Mouse (Mus musculus): Measurements from ENCODE around the gene Ltk. TPM values are rescaled to one million over a fixed set of nuclear protein-coding genes. Genes with fewer than 3 reads are reported as not detected.
"Not testable (repeated sequence)": the region's sequence is repeated elsewhere in the genome, so short reads cannot be mapped to it uniquely, and the experiment has no call there.

The Ltk gene
- polyA plus RNA-seq, 1 experiment from 2014 or later: 3.3 TPM

- no peaks in the 10 kb centered on the region; the same call in 1 of the 2 replicates for H3K27me3 ChIP-seq (ENCODE audit: control insufficient read depth, insufficient read depth, low read length)
- ATAC-seq (ENCODE audit: insufficient number of reproducible peaks, insufficient read depth, low FRiP score, low read depth): no peak
- H3K4me3 ChIP-seq (ENCODE audit: low read depth, low read length): no peak overlapping the region
- H3K36me3 ChIP-seq (ENCODE audit: control insufficient read depth, insufficient read depth, low read length): peaks cover 15% of the 10 kb centered on the region
- 21% methylated on average over 12 of the region's 12 CpGs for WGBS
- no peak overlapping the region for H3K4me2 ChIP-seq (replicated peaks; ENCODE audit: low read depth, low read length)
- peaks cover 11% of the 10 kb centered on the region; the same call in 1 of the 2 replicates for H3K4me1 ChIP-seq (ENCODE audit: control insufficient read depth, insufficient read depth, low read length)
- no peaks in the 10 kb centered on the region for H3K9me3 ChIP-seq (ENCODE audit: control insufficient read depth, low read depth, low read length)
- H3K27ac ChIP-seq (ENCODE audit: low read length): no peak overlapping the region
- no peak overlapping the region for H3K9ac ChIP-seq (replicated peaks; ENCODE audit: low read depth, low read length)
These were observed 23.1 kb downstream of the Ltk start for GRCm38 (mm10) chr2:119737124-119737523.

- WGBS: 78% methylated on average over 4 of the region's 4 CpGs
- peaks cover 70% of the 10 kb centered on the region for H3K36me3 ChIP-seq (ENCODE audit: control insufficient read depth, insufficient read depth, low read length)
These were observed 29.5 kb downstream of the Ltk start for GRCm38 (mm10) chr2:119730735-119731134.

GRCm38 (mm10) chr2:119727762-119728416, 32.3 kb downstream of the Ltk start:
- 90% methylated on average over 3 of the region's 3 CpGs for WGBS
- Histone ChIP-seq H3K4me1 (ENCODE audit: control insufficient read depth, insufficient read depth, low read length) (no peaks in the 10 kb centered on the region), H3K27me3 (ENCODE audit: control insufficient read depth, insufficient read depth, low read length) (no peaks in the 10 kb centered on the region), H3K9me3 (ENCODE audit: control insufficient read depth, low read depth, low read length) (no peaks in the 10 kb centered on the region), H3K4me2 (replicated peaks; ENCODE audit: low read depth, low read length) (no peak overlapping the region), H3K27ac (ENCODE audit: low read length) (no peak overlapping the region), H3K36me3 (ENCODE audit: control insufficient read depth, insufficient read depth, low read length) (peaks cover 80% of the 10 kb centered on the region), H3K4me3 (ENCODE audit: low read depth, low read length) (no peak overlapping the region), H3K9ac (replicated peaks; ENCODE audit: low read depth, low read length) (no peak overlapping the region)
- ATAC-seq (ENCODE audit: insufficient number of reproducible peaks, insufficient read depth, low FRiP score, low read depth): no peak

More at GRCm38 (mm10) chr2:119730735-119731134, 29.5 kb downstream of the Ltk start:
- Histone ChIP-seq H3K9ac (replicated peaks; ENCODE audit: low read depth, low read length) (no peak overlapping the region), H3K4me1 (ENCODE audit: control insufficient read depth, insufficient read depth, low read length) (no peaks in the 10 kb centered on the region), H3K4me2 (replicated peaks; ENCODE audit: low read depth, low read length) (no peak overlapping the region), H3K4me3 (ENCODE audit: low read depth, low read length) (no peak overlapping the region), H3K9me3 (ENCODE audit: control insufficient read depth, low read depth, low read length) (no peaks in the 10 kb centered on the region), H3K27ac (ENCODE audit: low read length) (no peak overlapping the region), H3K27me3 (ENCODE audit: control insufficient read depth, insufficient read depth, low read length) (no peaks in the 10 kb centered on the region)
- ATAC-seq (ENCODE audit: insufficient number of reproducible peaks, insufficient read depth, low FRiP score, low read depth): no peak

GRCm38 (mm10) chr2:119721070-119721469, 39.2 kb downstream of the Ltk start:
- Histone ChIP-seq H3K27me3 (ENCODE audit: control insufficient read depth, insufficient read depth, low read length) (no peaks in the 10 kb centered on the region), H3K9ac (replicated peaks; ENCODE audit: low read depth, low read length) (no peak overlapping the region), H3K4me1 (ENCODE audit: control insufficient read depth, insufficient read depth, low read length) (no peaks in the 10 kb centered on the region), H3K36me3 (ENCODE audit: control insufficient read depth, insufficient read depth, low read length) (peaks cover 66% of the 10 kb centered on the region), H3K9me3 (ENCODE audit: control insufficient read depth, low read depth, low read length) (no peaks in the 10 kb centered on the region), H3K4me2 (replicated peaks; ENCODE audit: low read depth, low read length) (no peak overlapping the region), H3K27ac (ENCODE audit: low read length) (no peak overlapping the region), H3K4me3 (ENCODE audit: low read depth, low read length) (no peak overlapping the region)
- WGBS: 96% methylated on average over 8 of the region's 8 CpGs
- ATAC-seq (ENCODE audit: insufficient number of reproducible peaks, insufficient read depth, low FRiP score, low read depth): no peak

- H3K4me2 ChIP-seq (replicated peaks; ENCODE audit: low read depth, low read length); H3K9ac ChIP-seq (replicated peaks; ENCODE audit: low read depth, low read length); H3K4me1 ChIP-seq (ENCODE audit: control insufficient read depth, insufficient read depth, low read length); H3K9me3 ChIP-seq (ENCODE audit: control insufficient read depth, low read depth, low read length); ATAC-seq (ENCODE audit: insufficient number of reproducible peaks, insufficient read depth, low FRiP score, low read depth); H3K4me3 ChIP-seq (ENCODE audit: low read depth, low read length); H3K27me3 ChIP-seq (ENCODE audit: control insufficient read depth, insufficient read depth, low read length); H3K27ac ChIP-seq (ENCODE audit: low read length): not testable (repeated sequence)
- H3K36me3 ChIP-seq (ENCODE audit: control insufficient read depth, insufficient read depth, low read length): peaks cover 50% of the 10 kb centered on the region
- 93% methylated on average over 2 of the region's 2 CpGs for WGBS
These were observed 44.4 kb downstream of the Ltk start for GRCm38 (mm10) chr2:119715868-119716267.

GRCm38 (mm10) chr2:119710011-119710410, 50.2 kb downstream of the Ltk start:
- Histone ChIP-seq H3K9ac (replicated peaks; ENCODE audit: low read depth, low read length) (no peak overlapping the region), H3K27me3 (ENCODE audit: control insufficient read depth, insufficient read depth, low read length) (no peaks in the 10 kb centered on the region), H3K36me3 (ENCODE audit: control insufficient read depth, insufficient read depth, low read length) (peaks cover 45% of the 10 kb centered on the region), H3K4me1 (ENCODE audit: control insufficient read depth, insufficient read depth, low read length) (no peaks in the 10 kb centered on the region), H3K4me2 (replicated peaks; ENCODE audit: low read depth, low read length) (no peak overlapping the region), H3K27ac (ENCODE audit: low read length) (no peak overlapping the region), H3K4me3 (ENCODE audit: low read depth, low read length) (no peak overlapping the region), H3K9me3 (ENCODE audit: control insufficient read depth, low read depth, low read length) (no peaks in the 10 kb centered on the region)
- 95% methylated on average over 3 of the region's 3 CpGs for WGBS
- ATAC-seq (ENCODE audit: insufficient number of reproducible peaks, insufficient read depth, low FRiP score, low read depth): no peak

GRCm38 (mm10) chr2:119707676-119708075, 52.6 kb downstream of the Ltk start:
- no peak overlapping the region for H3K4me3 ChIP-seq (ENCODE audit: low read depth, low read length)
- no peaks in the 10 kb centered on the region for H3K27me3 ChIP-seq (ENCODE audit: control insufficient read depth, insufficient read depth, low read length)
- 77% methylated on average over 3 of the region's 3 CpGs for WGBS
- no peak overlapping the region for H3K4me2 ChIP-seq (replicated peaks; ENCODE audit: low read depth, low read length)
- peaks cover 44% of the 10 kb centered on the region for H3K36me3 ChIP-seq (ENCODE audit: control insufficient read depth, insufficient read depth, low read length)
- ATAC-seq (ENCODE audit: insufficient number of reproducible peaks, insufficient read depth, low FRiP score, low read depth): no peak
- no peak overlapping the region for H3K9ac ChIP-seq (replicated peaks; ENCODE audit: low read depth, low read length)
- no peaks in the 10 kb centered on the region for H3K4me1 ChIP-seq (ENCODE audit: control insufficient read depth, insufficient read depth, low read length)
- no peaks in the 10 kb centered on the region for H3K9me3 ChIP-seq (ENCODE audit: control insufficient read depth, low read depth, low read length)
- H3K27ac ChIP-seq (ENCODE audit: low read length): no peak overlapping the region

- peaks cover 36% of the 10 kb centered on the region for H3K36me3 ChIP-seq (ENCODE audit: control insufficient read depth, insufficient read depth, low read length)
- 87% methylated on average over 2 of the region's 2 CpGs for WGBS
- no peaks in the 10 kb centered on the region for H3K9me3 ChIP-seq (ENCODE audit: control insufficient read depth, low read depth, low read length)
- H3K4me2 ChIP-seq (replicated peaks; ENCODE audit: low read depth, low read length): no peak overlapping the region
- no peaks in the 10 kb centered on the region for H3K4me1 ChIP-seq (ENCODE audit: control insufficient read depth, insufficient read depth, low read length)
- no peak overlapping the region for H3K27ac ChIP-seq (ENCODE audit: low read length)
- H3K27me3 ChIP-seq (ENCODE audit: control insufficient read depth, insufficient read depth, low read length): no peaks in the 10 kb centered on the region
- no peak overlapping the region for H3K4me3 ChIP-seq (ENCODE audit: low read depth, low read length)
- ATAC-seq (ENCODE audit: insufficient number of reproducible peaks, insufficient read depth, low FRiP score, low read depth): no peak
- H3K9ac ChIP-seq (replicated peaks; ENCODE audit: low read depth, low read length): no peak overlapping the region
These were observed 57.1 kb downstream of the Ltk start for GRCm38 (mm10) chr2:119703171-119703570.

All from stomach, embryonic 14.5 days (tissue).